Mouse (Mus musculus) c-Kit-positive CD71-positive TER-119-positive erythroid progenitor cells, embryonic 14.5 days (primary cell): Measurements from ENCODE around the gene Rxra.

Experiments
- DNase-seq: peaks from one replicate; pipeline ENCODE4 v3.0.0-alpha.2; 2013; ENCODE audit warnings: low spot score

The Rxra gene

DNA sequence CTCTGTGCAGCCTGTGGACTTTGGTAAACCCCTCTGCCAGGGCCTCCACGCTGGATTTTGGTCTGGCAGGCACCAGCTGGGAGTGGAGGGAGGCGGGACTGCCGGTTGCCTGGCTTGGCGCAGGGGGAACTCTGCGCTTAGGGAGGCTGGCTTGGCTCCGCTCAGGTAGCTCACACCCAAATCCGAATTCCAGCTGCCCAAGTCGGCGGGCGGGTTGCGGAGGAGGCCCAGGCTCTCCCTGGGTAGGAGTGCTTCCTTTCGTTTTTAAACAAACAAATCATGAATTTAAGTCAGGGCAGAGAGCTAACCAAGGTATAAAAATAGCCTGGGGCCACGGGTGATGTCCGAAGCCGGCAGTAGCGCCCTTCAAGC is at the start of gene Rxra:
Rxra (plus strand) TSS at position 335 of the 372 bp plus-strand sequence.
- DNase-seq, result no peak

DNA sequence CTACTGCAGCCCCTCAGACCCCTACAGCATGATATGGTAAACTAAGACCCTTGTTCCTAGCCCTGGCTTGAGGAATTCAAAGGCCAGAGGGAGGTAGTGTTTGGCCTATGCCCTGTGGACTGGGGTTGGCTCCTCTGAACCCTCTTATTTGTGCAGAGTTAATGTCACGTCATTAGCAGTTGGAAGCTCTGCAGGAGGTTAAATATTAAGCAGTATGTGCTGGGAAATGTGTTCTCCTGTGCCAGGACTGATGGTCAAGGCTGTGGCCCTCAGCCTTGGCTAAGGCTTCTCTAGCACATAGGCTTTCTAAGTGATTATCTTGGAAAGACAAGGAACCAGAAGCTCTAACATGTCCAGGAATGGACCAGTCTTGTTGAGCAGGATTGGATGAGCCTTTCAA is 49.6 kb upstream of the Rxra start:
- DNase-seq, result no peak

DNA sequence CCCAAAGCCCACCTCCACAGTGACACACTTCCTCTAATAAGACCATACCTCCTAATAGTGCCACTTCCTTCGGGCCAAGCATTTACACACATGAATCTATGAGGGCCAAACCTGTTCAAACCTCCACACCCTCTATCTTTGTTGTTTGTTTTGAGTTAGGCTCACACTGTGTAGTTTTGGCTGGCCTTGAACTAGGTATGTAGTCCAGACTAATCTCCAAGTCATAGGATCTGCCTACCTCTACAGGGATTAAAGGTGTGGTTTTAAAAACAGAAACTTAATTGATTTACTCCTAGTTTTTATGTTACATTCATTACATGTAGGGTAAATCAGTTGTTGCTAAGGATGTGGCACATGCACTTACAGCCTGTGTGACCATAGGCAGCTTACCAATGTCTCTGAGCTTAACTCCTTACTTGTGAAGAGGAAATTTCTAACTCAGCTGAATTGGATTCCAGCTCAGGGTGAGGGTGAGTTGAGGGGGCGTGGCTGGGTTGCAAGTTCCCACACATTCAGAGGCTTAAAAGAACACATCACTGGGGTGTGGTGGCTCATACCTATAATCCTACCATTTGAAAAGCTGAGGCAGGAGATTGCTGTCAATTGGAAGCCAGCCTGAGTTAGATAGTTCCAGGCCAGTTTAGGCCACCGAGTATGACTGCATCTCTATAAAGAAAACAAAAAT is 45.5 kb upstream of the Rxra start:
- DNase-seq, result no peak

DNA sequence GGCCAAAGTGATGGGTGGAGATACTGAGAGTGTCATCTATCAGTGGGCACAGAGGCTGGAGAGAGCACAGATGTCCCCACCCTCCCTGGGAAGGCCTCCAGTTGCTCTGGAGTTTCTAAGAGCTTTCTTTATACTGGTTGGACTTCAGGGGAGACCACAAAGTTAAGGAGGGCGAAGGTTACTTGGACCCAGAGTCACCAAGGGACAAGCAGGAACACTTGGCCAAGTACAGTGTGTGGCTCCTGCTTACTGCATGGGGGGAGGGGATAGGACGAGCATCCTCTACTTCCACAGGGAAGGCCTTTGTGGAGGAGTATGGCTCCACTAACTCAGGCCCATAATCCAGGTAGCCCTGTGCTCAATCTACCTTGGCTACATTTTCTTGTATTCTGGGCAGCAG is 42.8 kb upstream of the Rxra start:
- DNase-seq, result no peak

DNA sequence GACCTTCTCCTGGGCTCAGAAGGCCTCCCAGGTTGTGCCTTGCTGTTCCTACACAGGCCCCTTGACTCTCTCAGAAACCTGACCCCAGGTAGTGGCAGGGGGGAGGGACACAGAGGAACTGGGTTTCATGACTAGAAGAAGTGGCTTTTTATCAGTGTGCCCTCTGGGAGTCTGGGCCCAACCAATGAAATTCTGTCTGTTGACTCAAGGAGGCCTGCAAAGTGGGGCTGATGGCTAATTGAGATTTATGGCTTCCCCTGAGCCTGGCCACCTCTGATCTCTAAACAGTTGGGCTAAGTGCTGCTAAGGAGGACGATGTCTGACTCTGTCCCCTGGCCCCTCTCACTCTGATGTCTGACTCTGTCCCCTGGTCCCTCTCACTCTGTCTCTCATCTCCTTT is 42.2 kb upstream of the Rxra start:
- DNase-seq, result no peak

DNA sequence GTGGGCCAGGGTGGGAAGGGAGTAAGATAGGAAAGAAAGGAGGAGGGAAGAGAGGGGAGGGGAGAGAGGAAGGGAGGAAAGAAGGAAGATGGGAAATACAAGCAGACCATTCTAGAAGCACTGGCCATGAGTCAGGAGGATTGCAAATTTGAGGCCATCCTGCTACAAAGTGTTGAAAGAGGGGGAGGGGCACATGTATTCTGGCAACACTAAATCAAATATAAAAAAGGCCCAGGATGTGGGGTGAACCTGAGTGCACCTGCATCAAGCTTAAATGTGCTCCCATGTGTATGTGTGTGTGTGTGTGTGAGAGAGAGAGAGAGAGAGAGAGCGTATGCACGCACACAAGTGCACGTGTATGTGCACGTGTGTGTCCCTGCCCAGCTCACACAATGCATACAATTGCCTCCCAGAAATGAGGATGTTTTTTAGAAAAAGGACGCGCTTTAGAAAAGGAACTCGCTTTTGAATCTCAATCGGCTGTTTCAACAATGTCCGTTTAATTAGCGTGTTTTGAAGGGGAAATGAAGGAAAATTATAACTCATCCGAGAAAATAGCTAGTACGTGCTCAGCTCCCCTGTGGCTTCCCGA is 41.0 kb upstream of the Rxra start:
- DNase-seq, result no peak

DNA sequence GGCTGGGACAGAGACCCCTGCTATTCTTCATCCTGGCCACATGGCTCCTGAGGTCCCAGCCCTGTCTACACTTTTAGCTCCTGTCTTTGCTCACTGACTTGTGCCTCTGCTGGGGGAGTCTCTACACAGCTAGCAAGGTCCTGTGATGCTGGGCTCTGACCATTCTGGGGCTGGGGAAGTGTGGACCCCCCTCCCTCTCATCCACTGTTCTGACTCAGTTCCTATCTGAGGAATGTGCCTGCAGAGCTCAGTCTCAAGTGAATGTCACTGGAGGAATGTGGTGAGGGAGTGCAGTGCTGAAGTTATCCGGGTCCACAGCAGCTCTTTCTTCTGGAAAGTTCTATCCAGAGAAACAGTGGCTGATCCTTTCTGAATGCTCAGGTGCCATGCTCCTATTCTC is 39.4 kb upstream of the Rxra start:
- DNase-seq, result no peak

DNA sequence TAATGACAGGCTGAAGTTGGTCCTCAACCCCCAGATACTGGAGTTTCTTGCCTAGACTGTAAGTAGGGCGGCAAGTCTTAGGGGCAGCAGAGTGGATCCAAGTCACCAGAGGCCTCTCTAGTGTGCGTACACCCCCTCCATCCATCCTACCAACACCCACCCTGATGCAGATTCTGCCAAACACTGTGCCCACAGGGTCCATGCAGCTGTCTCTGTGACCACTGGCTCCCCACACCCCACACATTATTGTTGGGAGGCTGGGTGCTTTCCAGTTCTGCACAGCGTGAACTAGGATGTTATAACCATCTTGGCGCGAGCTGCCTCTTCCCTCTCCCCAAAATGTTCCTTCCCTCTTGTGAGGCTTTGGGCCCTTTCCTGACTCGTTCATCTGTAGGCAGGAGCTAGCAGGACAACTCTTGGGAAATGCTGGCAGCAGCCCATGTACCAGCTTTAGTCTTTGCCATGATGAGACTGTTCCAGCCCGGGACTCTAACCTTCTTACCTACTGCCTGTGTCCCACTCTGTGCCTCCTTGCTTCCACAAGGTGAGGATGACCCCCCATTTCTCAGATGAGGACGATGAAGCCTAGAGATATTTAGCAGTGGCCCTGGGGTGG is 38.9 kb upstream of the Rxra start:
- DNase-seq, result no peak

DNA sequence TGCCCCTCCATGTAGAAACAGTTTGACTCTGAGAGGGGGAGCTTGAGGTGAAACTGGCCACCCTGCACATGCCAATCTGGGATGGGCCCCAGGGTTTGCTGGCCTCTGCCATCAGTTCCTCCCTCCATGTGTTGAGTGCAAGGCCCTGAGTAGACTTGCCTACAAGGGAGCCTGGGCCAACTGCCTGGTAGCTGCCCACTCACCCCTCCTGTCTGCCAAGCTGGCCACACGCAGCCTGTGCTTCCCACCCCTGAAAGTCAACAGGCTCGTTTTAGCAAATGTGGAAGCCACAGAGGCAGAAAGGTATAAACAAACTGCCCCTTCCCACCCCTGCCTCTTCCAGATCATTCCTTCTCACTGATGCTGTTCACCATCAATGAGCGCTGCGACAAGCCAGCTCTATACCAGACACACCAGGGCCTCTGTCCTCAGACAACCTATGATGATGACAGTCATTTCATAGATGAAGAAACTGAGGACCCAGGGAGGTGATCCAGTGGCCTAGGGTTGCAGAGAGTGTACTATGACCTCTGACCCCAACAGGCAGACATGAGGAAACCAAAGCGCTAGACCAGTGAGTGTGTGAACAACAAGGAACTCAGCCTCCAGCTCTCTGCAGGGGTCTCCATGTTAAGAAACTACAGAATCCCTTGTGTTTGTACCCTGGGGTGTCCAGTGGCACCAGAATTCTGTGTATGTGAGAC is 36.5 kb upstream of the Rxra start:
- no peak for DNase-seq

DNA sequence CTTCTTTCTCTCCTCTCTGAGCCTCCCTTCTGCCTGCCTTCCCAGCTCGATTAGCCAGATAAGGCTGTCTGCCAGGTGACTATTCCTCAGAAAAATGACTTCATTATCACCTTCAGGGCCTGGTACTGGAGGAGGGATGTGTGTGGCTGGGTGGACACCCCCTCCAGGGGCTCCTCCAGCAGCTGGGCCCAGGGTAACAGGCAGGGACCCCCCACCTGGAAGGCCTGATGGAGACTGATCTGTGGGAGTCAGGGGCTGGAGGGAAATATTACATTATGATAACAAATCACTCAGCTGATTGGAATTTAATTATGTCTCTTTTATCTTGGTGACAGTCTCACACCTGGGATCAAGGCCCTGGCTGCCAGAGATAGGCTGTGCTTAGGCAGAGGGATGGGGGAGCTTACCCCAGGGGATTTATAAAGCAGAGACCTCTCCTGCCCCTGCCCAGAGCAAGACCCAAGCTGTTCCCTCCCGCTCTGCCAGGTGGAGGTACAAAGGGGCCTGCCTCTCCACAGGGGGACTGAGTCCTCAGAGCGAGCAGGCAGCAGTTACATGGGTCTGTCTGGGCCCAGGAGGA is 35.2 kb upstream of the Rxra start:
- no peak for DNase-seq

DNA sequence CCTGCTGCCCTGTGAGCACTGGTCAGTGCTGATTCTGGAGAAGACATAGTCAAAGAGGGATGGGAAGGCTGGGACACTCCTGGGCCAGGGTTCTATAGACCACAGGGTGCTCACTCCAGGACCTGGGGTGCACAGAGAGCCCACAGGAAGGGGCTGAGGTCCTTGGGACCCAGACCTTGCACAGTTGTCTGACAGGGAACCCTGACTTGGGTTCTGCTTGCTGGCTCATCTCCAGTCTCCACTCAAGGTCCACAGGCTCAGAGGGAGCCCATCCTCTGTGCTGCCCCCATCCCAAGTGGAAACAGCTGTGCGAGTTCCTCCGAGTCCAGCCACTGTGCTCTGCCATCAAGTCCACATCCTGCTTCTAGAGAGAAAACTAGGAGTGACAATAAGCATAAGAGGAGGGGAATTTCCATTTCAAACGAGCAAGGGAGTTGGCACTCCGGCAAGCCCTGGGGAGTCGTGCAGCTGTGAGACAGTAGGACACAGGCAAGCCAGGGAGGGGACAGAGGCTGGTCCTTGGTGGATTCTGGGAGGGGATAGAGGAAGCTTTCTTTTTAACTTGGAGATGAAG is 31.6 kb upstream of the Rxra start:
- no peak for DNase-seq

DNA sequence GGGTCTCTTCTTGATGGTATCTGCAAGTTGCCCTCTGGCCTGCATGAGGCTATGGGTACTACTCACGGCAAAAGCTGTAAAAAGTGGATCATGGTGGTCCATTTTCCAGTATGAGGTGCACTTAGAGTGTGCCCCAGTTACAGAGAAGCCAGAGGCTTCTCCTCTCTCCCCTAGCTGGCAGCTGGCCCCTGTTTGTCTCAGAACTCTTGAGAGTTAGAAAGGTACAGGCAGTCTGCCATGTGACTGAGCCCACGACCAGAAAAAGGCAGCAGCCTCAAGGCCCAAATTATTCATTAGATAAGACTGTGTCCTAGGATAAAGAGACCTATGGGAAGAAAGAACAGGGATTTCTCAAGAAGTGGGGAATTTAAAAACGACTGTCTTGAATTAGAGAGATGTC is 30.8 kb upstream of the Rxra start:
- DNase-seq, result no peak

DNA sequence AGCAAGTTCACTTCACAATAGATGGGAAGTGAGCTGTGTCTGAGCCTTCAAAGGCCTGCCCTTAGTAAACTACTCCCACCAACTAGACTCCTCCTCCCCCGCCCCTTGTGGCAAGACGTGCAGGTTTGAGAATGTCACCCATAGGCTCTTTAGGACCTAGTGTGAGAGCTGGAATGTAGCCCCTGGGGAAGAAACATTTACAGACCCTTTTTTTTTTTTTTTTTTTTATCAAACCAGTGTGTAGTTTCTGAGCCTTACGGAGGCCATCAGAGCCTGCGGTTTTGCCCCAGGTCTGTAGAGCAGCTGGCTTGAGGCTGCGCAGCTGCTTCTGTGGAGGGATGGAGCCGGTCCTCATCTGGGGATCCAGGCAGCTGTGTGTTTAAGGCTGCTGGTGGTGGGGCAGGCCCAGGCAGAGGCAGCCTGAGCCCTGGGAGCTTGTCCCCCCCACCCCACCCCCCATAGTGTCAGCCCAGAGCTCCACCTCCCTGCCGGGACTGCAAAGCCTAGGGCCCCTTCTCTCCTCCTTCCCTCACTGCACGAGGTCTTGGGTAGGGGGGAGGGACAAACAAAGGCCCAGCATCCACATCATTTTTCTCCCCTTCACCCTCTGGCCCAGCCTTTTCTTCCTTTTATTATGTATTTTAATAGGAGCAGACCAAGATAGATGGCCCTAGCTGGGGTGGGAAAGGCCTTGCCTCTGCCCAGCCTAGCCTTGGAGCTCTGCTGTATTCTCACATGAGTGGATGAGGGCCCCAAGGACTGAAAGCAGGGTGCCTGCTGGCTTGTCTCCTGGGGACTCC is 26.2 kb upstream of the Rxra start:
- no peak for DNase-seq

DNA sequence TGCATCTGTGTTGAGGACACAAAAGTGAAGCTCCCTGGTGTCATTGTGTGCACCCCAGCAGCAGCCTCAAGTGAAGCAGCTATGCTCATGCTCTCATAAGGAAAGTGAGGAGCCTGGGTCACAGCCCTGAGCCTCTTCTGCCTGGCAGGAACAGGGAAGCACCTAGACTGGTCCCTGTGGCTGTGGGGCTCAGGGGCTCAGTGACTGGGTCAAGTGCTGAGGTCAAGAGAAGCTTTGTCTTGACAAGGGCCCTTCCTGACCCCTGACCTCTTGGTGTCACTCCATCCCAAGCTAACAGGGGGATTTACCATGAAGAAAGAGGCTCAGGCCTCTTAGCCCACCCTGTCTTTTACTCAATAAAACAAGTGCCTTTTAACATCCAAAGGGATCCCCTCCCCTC is 25.2 kb upstream of the Rxra start:
- DNase-seq, result no peak

DNA sequence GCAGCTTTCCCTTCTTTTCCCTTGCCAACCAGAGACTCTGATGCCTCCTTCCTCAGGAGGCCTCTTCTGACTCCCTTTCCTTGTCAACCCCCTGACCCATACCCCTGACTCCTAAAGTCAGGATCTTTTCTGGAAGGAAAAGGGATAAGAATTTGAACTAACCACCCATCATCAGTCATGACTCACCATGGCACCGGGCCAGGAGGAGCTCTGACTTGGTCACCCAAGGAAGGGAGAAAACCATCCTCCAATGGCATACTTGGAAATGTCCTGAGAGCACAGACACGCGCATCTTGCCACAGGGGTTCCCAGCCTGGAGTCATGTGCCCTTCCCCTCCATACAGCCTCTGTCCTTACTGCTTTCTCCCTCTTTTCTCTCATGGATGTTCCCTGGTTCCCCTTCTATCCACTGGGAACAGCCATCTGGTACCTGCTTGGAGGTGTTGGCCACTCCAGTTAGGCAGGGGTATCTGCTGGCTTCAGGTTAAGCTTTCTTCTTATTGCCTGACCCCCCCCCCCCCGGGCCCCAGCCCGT is 22.7 kb upstream of the Rxra start:
- DNase-seq, result no peak

DNA sequence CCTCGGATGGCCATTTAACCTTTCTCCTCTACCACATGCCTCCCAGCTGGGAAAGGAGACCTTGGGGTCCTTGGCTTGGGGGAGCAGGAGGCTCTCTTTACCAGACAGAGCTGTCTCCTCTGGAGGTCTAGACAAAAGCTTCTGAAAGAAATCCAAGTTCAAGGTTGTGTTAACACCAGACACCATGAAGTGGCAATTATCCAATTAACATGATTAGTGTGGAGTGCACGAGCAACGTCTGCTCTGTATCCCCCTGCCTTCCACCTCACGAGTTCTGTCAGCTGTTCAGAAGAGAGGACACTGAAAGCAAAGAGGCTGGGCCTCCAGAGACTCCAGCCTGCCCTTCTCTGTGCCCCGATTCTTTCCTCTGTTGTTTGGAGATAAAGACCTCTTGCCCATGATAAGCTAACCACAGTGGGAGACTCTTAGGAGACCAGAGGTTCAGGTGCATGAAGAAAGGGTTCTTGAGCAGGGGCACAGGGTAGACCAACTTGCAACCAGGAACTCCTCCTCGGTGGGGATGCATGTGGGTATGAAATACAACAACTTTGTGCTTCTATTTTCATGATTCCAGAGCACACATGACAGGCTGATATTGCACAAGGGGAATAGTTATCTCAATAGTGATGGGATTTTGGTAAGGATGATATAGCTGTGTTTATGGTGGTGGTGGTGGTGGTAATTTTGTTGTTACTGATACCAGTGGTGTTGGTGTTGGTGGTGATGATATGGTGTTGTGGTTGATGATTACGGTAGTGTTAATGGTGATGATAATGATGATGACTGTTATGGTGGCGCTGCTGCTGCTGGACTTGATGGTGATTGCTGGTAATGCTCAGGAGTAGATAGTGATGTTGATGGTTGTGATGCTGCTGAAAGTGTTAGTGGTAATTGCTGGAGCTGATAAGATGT is 21.7 kb upstream of the Rxra start:
- no peak for DNase-seq

DNA sequence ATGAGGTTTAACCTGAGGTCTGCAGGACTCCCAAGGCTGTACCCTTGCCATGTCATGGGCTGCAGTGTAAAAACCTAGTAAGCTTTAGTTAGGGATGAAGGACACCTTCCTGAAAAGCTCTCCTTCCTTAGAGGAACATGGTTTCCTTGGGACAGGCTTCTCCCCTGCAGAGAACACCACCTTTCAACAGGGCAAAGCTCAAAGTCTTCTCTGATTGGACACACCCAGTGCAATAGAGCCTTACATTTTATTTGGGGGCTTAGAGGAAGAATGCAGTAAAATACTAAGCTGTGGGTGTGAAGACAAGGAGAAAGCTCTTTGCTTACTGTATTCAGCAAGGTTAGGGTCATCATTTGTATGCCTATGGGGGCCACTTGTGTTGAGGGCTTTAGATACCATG is 19.7 kb upstream of the Rxra start:
- no peak for DNase-seq

DNA sequence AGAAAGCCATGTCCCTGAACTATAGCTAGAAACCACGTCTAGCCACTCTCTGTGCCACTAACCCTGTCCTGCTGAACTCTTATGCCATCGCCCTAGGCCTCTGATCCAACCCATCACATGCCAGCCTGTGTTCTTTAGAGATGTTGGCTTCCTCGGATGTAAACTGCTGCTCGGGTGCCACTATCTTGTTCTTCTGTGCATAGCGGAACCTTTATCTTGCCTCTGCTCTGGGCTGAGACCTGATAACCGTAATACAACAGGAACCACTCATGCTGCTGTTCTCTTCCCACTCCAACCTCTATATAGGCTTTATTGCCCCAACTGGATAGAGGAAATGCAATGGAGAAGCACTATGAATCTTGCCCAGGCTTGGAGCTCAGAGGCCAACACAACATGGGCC is 11.0 kb upstream of the Rxra start:
- DNase-seq, result no peak

DNA sequence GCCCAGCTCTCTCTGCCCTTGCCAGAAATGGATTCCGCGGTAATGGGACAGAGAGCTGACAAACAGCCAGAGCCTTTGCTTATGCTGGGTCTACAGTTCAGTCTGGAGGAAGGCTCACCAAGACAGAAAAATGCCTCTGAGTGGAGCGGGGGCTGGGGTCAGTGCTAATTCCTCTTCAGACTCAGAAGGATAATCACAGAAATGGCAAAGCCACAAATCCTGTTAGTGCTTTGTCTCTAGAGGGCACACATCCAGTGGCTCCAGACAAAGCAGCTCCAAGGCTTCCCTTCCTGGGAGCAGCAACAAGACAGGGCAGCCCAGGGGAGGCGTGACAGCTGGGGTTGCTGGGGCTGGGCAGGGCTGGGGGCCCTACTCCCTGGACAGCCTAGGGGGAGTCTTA is 9.5 kb upstream of the Rxra start:
- no peak for DNase-seq

DNA sequence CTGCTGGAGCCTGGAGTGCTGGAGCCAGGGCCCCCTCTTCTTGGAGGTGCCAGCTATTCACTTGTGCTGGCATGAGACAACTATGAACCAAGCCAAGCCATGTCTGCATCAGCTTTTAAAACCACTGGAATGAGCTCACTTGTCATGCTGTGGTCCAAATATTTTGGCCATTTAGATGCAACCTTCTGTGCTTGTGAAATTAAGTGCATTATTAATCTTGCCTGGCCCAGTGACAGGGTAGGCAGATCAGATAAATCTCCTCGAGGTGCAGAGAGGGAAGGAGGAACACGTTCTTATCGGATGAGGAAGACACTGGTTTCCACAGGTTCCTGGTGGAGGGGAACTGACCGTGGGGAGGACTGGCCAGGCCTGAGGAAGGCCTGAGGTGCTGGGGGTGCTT is 8.6 kb upstream of the Rxra start:
- DNase-seq, result no peak
